Mouse (Mus musculus) liver, embryonic 13.5 days (tissue): ENCODE measurements around the gene Rab7b. TPM values are rescaled to one million over a fixed set of nuclear protein-coding genes. Genes with fewer than 3 reads are reported as not detected.

Experiments
- ATAC-seq: fragments of 200-750 bp; cut with Nextera tagmentation; 2 replicates; pipeline ENCODE4 v1.8.0; 2017; ENCODE audit warnings: low read depth, mild to moderate bottlenecking, moderate number of reproducible peaks, moderate library complexity
- DNase-seq: peaks from one replicate; pipeline ENCODE4 v3.0.0; 2022
- H3K27ac ChIP-seq: fragments of 300-500 bp; sonication (generic); 2 replicates; pipeline ENCODE4 v1.5.1; 2015; ENCODE audit warnings: moderate library complexity, mild to moderate bottlenecking, inconsistent platforms
- H3K27me3 ChIP-seq: fragments of 300-500 bp; sonication (generic); 2 replicates; pipeline ENCODE4 v1.6.1; 2015; ENCODE audit warnings: mild to moderate bottlenecking, inconsistent platforms
- H3K36me3 ChIP-seq: fragments of 300-500 bp; sonication (generic); 2 replicates; pipeline ENCODE4 v1.6.1; 2015; ENCODE audit warnings: mild to moderate bottlenecking, inconsistent platforms
- H3K4me1 ChIP-seq: fragments of 300-500 bp; sonication (generic); replicated peaks from 2 replicates; pipeline ENCODE4 v1.6.1; 2015; ENCODE audit warnings: inconsistent platforms
- H3K4me2 ChIP-seq: fragments of 300-500 bp; sonication (generic); 2 replicates; pipeline ENCODE4 v1.6.1; 2015; ENCODE audit warnings: inconsistent platforms, mild to moderate bottlenecking, moderate library complexity
- H3K4me3 ChIP-seq: fragments of 300-500 bp; sonication (generic); replicated peaks from 2 replicates; pipeline ENCODE4 v1.5.1; 2015; ENCODE audit warnings: mild to moderate bottlenecking, inconsistent platforms
- H3K9ac ChIP-seq: fragments of 300-500 bp; sonication (generic); 2 replicates; pipeline ENCODE4 v1.6.1; 2015; ENCODE audit warnings: mild to moderate bottlenecking, inconsistent platforms
- H3K9me3 ChIP-seq: fragments of 300-500 bp; sonication (generic); replicated peaks from 2 replicates; pipeline ENCODE4 v1.6.1; 2016; ENCODE audit warnings: inconsistent platforms
- WGBS: fragments of 180-500 bp; shearing (Covaris S2); methylation state at CpG from one replicate; pipeline ENCODE4 v1.1.7; 2015; ENCODE audit not compliant: insufficient replicate concordance; 5-methylcytosine and 5-hydroxymethylcytosine counted together
- polyA plus RNA-seq: library from polyadenylated mRNA; unstranded; fragments of >200 nt; fragmentation: Nextera tagmentation; extraction: Ambion mirVana; gene quantifications from 2 replicates; pipeline ENCODE4 v1.2.1, GENCODE M21; 2015

Gene Rab7b
- polyA plus RNA-seq, 1 experiment from 2014 or later: 1.0 TPM

DNA sequence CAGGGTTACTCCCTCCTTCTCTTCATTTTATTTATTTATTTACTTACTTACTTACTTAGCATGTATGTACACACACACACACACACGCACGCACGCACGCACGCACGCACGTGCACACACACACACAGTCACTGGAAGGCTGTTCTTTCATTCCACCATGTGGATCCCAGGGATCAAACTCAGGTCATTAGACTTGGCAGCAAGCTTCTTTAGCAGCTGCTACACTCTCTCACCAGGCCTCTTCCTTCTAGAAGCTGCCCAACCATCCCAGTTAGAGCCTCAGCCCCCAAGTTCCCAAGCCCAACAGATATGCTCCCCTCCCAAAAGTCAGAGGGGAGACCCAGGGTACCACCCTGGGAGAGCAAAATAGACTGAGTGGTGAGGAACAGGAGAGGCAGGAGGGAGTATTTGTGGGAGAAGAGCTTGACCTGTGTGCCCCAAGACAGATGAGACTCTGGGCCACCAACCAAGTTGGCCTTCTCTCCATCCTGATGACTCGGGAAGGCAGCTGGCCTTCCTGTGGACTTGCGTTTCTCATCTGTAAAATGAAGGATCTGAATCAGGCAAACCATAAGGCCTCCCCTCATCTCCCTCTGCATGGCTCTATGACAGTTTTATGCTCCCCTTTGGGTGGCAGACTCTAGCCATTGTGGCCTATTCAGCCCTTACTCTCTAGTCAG, 51.1 kb downstream of the Rab7b start:
- peaks cover 28% of the 10 kb centered on the region; the same call in 1 of the 2 replicates for H3K27me3 ChIP-seq
- no peak overlapping the region for H3K27ac ChIP-seq
- no peaks in the 10 kb centered on the region for H3K36me3 ChIP-seq
- H3K4me1 ChIP-seq: peaks cover 7% of the 10 kb centered on the region
- H3K9ac ChIP-seq: no peak overlapping the region
- 86% methylated on average over 9 of the region's 9 CpGs for whole genome bisulfite sequencing
- no peak overlapping the region for H3K4me2 ChIP-seq
- no peak for DNase-seq
- no peaks in the 10 kb centered on the region for H3K9me3 ChIP-seq
- no peak overlapping the region for H3K4me3 ChIP-seq
- ATAC-seq: no peak

DNA sequence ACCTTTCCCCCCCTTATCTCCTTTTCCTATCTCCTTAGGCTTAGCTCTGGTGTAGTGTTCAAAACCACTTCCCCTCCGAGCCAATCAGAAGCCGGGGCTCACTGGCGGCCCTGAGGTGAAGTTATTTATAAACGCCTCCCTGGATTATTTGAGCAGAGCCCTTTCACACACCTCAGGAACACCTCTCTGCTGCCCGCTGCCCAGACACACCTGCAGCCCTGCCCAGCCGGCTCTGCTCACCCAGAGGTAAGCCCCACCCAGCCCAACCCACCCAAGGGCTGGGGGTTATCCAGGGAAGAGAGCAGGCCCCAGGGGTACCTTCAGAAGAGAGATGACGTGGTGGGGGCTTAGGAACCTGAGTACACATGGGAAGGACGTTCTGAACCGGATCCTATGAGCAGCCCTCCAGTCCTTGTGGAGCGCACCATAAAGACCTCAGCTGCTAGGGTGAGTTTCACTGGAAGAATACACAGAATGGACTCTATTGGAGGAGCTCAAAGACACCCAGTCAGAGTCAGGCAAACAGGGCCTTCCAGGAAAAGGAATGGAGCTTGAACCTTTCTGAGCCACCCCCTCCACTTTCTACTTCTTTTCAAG, 55.5 kb downstream of the Rab7b start, which contains the start of gene Slc26a9:
Gene Slc26a9 (plus strand): TSS at position 155 of the 597 bp plus-strand sequence.
- Histone ChIP-seq H3K4me3 (no peak within 1 kb of the TSS), H3K27me3 (peaks cover 28% of the 10 kb centered on the region; the same call in 1 of the 2 replicates), H3K9me3 (no peaks in the 10 kb centered on the region), H3K9ac (no peak within 1 kb of the TSS), H3K27ac (no peak within 1 kb of the TSS), H3K36me3 (no peaks in the 10 kb centered on the region), H3K4me1 (no peaks in the 10 kb centered on the region), H3K4me2 (no peak within 1 kb of the TSS)
- DNase-seq (no peak), ATAC-seq (no peak)
- WGBS: 33% methylated on average over 10 of the region's 10 CpGs

DNA sequence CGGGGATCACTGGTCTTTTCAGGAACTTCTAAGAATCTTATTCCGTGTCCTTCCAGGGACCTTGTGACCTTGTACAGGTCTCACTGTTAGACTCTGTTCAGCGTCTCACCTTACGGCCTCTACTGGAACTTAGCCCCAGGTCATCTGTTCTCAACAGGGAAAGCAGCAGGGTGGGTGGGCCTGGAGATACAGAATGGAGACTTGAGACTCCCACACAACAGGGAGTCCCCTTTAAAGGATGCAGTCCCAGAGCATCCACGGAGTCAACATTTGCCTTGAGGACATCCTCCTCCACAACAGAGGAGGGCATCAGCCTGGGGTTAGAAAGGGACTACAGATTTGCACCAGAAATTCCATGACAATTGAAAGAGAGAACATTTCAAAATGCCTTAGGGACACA, 56.9 kb downstream of the Rab7b start:
- Histone ChIP-seq H3K36me3 (no peaks in the 10 kb centered on the region), H3K4me3 (no peak overlapping the region), H3K4me1 (no peaks in the 10 kb centered on the region), H3K4me2 (no peak overlapping the region), H3K27me3 (peaks cover 28% of the 10 kb centered on the region; the same call in 1 of the 2 replicates), H3K27ac (no peak overlapping the region), H3K9ac (no peak overlapping the region), H3K9me3 (no peaks in the 10 kb centered on the region)
- ATAC-seq (no peak), DNase-seq (no peak)
- WGBS: 64% methylated on average over 5 of the region's 5 CpGs

DNA sequence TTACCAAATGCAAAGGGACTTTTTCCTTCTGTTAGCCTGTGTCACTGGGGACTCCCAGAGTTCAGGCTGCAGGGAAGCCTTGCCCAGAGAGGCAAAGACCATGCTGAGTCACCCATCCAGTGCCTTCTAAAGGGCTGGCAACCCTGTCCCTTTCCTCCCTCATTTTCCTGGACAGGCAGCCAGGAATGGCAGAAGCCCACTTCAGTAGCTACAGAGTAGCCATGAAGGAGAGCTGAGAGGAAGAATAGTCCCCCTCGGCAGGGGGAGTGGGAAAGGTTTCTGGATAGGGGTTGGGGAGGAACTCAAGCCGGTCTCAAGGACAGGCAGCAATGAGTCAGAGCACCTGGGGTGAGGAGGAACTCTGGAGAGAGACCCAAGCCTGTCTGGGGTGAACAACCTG, 59.3 kb downstream of the Rab7b start:
- no peaks in the 10 kb centered on the region for H3K9me3 ChIP-seq
- no peaks in the 10 kb centered on the region for H3K4me1 ChIP-seq
- H3K27me3 ChIP-seq: peaks cover 28% of the 10 kb centered on the region; the same call in 1 of the 2 replicates
- no peaks in the 10 kb centered on the region for H3K36me3 ChIP-seq
- no peak overlapping the region for H3K27ac ChIP-seq
- 47% methylated on average over 2 of the region's 2 CpGs for WGBS
- no peak overlapping the region for H3K4me2 ChIP-seq
- no peak overlapping the region for H3K9ac ChIP-seq
- no peak overlapping the region for H3K4me3 ChIP-seq
- no peak for ATAC-seq
- no peak for DNase-seq

DNA sequence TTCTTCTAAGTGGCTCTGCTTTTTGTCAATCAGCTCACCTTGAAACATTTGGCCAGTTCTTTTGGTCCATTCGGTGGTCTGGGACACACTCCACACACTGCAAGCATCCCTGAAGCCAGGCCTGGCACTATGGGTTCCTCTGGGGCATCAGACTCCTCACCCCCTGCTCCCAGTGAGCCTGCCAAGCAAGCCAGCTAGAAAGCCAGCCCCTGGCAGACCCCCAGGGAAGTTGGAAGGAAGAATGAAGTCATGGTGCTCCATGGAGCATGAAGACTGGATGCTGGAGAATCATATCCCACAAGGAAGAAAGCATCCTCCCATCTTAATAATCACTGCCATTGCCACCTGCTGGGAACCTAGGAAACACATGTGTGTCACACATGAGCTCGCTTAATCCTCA, 60.1 kb downstream of the Rab7b start:
- peaks cover 25% of the 10 kb centered on the region; the same call in 1 of the 2 replicates for H3K27me3 ChIP-seq
- H3K4me2 ChIP-seq: no peak overlapping the region
- H3K27ac ChIP-seq: no peak overlapping the region
- H3K4me3 ChIP-seq: no peak overlapping the region
- H3K9ac ChIP-seq: no peak overlapping the region
- H3K4me1 ChIP-seq: peaks cover 2% of the 10 kb centered on the region
- no peaks in the 10 kb centered on the region for H3K9me3 ChIP-seq
- WGBS: 47% methylated on average over 2 of the region's 2 CpGs
- ATAC-seq: no peak
- no peak for DNase-seq
- H3K36me3 ChIP-seq: no peaks in the 10 kb centered on the region

DNA sequence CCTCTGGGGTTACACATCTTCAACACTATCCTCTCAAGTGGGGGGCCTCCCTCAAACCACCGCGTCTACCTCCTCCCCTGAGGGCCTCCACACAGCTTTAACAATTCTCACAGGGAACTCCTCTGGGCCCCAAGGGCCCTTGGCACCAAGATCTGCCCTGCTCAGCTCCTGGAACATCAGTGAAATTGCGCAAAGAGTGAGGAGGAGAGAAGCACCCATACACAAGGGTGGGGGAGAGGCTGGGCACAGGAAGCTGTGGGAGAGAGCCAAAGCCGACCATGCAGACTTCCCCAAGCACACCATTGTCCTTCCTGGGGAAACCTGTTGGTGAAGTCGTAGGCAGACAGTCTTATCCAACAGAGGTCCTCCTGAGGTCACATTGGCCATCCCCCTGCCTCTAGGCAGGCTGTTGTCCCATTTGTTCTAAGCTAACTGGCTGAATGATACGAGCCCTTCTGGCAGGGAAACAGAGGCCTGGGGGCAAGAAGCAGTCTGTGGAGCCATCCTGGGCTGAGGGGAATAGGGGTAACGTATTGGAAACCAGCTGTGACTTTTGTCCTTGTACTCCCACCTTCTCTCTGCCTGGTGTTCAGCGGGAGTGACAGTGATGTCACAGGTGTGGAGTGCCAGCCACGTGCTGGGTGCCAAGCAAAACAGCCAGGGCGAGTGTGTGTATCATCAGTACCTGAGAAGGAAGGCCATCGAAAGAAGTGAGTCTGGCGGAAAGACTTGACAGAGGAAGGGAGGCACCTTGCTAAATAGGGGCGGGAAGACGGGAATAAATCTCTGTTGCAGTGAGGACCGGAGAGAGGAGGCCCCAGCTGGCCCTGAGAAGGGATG, 61.4 kb downstream of the Rab7b start:
- Histone ChIP-seq H3K4me2 (no peak overlapping the region), H3K9me3 (no peaks in the 10 kb centered on the region), H3K4me1 (peaks cover 14% of the 10 kb centered on the region), H3K9ac (no peak overlapping the region), H3K4me3 (no peak overlapping the region), H3K27me3 (peaks cover 15% of the 10 kb centered on the region; the same call in 1 of the 2 replicates), H3K27ac (no peak overlapping the region), H3K36me3 (no peaks in the 10 kb centered on the region)
- DNase-seq (no peak), ATAC-seq (no peak)
- 51% methylated on average over 15 of the region's 15 CpGs for WGBS

DNA sequence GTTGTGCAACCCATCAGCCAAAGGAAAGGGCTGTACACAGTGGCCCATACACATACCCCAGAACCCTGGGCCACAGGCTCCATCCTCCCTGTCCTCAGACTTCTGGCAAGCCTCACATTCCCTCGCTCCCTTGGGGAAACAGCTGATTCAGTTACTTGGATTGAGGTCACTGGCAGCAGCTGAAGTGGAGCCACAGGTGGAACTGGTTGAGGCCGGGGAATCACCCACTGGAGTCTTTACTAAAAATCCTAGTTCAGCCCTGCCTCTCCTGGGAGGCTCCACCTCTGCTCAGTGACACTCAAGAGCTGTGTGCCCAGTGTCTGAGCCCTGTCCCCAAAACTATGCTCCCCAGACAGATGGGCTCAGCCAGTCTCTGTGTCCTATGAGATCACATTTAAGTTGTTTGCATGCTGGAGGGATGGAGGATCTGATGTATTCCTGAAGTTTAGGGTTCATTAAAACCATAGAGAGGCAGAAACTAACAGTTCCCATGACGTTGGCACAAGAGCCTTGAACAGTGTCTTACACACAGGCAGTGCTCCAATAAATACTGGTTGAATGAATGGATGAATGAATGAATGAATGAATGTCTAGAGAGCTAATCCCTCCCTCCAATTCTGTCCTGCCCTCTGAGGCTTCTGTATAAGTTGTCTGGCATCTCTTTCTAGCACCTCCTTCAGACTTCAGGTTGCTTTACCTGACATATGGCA, 62.8 kb downstream of the Rab7b start:
- ATAC-seq (no peak), DNase-seq (no peak)
- H3K4me2 ChIP-seq: no peak overlapping the region
- 54% methylated on average over 3 of the region's 3 CpGs for WGBS
- H3K4me1 ChIP-seq: peaks cover 19% of the 10 kb centered on the region
- no peaks in the 10 kb centered on the region for H3K36me3 ChIP-seq
- no peak overlapping the region for H3K4me3 ChIP-seq
- no peaks in the 10 kb centered on the region for H3K9me3 ChIP-seq
- peaks cover 5% of the 10 kb centered on the region; the same call in 1 of the 2 replicates for H3K27me3 ChIP-seq
- no peak overlapping the region for H3K9ac ChIP-seq
- H3K27ac ChIP-seq: no peak overlapping the region

DNA sequence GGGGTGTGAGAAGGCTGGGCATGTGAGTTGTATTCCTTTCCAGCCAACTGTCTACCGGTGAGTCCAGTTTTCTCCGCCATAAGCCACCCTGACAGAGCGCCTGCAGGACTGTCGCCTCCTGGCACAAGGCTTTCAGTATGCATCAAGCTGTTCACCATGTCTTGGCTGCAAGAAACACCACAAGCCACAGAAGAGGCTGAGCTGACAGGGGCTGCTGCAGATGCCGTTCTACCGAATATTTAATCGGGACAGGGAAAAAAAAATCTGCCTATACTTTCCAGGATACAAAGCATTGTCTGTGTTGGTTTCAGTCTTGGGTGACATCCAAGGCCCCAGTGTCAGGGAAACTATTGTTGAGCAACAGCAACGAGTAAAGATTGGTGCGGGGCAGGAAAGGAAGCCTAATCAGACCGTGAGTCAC, 63.4 kb downstream of the Rab7b start:
- Histone ChIP-seq H3K4me2 (no peak overlapping the region), H3K9me3 (no peaks in the 10 kb centered on the region), H3K27ac (no peak overlapping the region), H3K9ac (no peak overlapping the region), H3K4me3 (no peak overlapping the region), H3K4me1 (peaks cover 19% of the 10 kb centered on the region), H3K36me3 (no peaks in the 10 kb centered on the region), H3K27me3 (peaks cover 5% of the 10 kb centered on the region; the same call in 1 of the 2 replicates)
- no peak for ATAC-seq
- DNase-seq: no peak
- 53% methylated on average over 10 of the region's 10 CpGs for WGBS

DNA sequence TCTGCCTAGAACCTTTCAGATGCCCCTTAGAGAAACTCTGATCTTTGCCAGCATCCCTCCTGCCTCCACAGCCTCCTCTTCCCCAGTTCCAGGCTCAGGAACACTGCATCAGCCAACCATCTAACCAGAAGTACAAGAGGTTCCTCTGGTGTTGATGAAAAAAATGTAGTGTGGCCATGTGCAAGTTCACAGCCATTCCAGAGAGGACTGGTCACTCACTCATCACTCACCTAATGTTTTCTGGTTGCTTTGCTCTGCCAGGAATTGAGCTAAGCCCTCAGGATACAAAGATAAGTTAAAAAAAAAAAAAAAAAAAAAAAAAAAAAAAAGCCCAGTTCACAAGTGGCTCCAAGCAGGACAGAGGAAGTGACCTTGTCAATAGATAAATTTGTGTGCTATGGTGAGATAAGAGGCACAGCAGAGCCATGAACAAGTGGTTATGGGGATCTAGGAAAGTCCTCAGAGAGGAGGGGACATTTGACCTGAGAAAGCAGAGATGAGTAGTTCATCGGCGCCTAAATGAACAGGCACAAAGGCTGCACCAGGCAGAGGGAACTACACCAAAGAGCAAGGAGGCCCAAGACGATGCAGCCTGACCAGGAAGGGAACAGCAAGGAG, 65.8 kb downstream of the Rab7b start:
- Histone ChIP-seq H3K4me3 (no peak overlapping the region), H3K27ac (no peak overlapping the region), H3K4me1 (peaks cover 19% of the 10 kb centered on the region), H3K27me3 (peaks cover 10% of the 10 kb centered on the region; the same call in 1 of the 2 replicates), H3K9me3 (no peaks in the 10 kb centered on the region), H3K4me2 (no peak overlapping the region), H3K36me3 (no peaks in the 10 kb centered on the region), H3K9ac (no peak overlapping the region)
- 6% methylated on average over 3 of the region's 3 CpGs for WGBS
- DNase-seq (no peak), ATAC-seq (no peak)

DNA sequence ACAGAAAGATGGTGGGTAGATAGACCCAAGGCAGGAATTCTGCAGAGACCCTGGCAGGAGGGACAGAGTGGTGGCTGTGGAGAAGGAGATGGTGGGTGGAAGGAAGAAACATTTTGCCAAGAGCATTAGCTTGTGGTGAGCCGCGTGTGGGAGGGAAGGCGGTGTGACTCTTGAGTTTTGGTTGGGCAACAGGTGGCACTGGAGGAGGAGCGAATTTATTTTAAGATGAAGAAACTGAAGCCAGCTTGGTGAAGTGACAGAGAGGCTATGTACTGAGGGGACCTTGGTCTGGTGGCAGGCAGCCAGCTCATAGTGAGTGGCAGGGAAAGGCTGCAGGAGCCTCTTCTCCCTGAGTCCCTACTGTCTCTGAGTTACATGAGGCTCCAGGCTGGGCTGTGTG, 66.4 kb downstream of the Rab7b start:
- WGBS: 22% methylated on average over 4 of the region's 4 CpGs
- no peaks in the 10 kb centered on the region for H3K36me3 ChIP-seq
- no peak overlapping the region for H3K27ac ChIP-seq
- no peak for DNase-seq
- H3K27me3 ChIP-seq: peaks cover 10% of the 10 kb centered on the region; the same call in 1 of the 2 replicates
- H3K9me3 ChIP-seq: no peaks in the 10 kb centered on the region
- no peak overlapping the region for H3K4me3 ChIP-seq
- no peak for ATAC-seq
- no peak overlapping the region for H3K4me2 ChIP-seq
- H3K4me1 ChIP-seq: peaks cover 19% of the 10 kb centered on the region
- no peak overlapping the region for H3K9ac ChIP-seq
